Mouse (Mus musculus) intestine, postnatal 0 days (tissue): ENCODE data around the gene Asic3. TPM values are rescaled to one million over a fixed set of nuclear protein-coding genes. Genes with fewer than 3 reads are reported as not detected.

Experiments used
- ATAC-seq: fragments of 200-750 bp; cut with Nextera tagmentation; 2 replicates; pipeline ENCODE4 v1.8.0; 2017; ENCODE audit warnings: mild to moderate bottlenecking, moderate TSS enrichment, moderate library complexity
- H3K27ac ChIP-seq: fragments of 300-500 bp; sonication (generic); 2 replicates; pipeline ENCODE4 v1.5.1; 2014; ENCODE audit warnings: mild to moderate bottlenecking, low read depth, low read length, moderate library complexity
- H3K27me3 ChIP-seq: fragments of 300-500 bp; sonication (generic); replicated peaks from 2 replicates; pipeline ENCODE4 v1.6.1; 2014; ENCODE audit warnings: low read length, mixed read lengths; ENCODE audit not compliant: control insufficient read depth, insufficient read depth
- H3K36me3 ChIP-seq: fragments of 300-500 bp; sonication (generic); 2 replicates; pipeline ENCODE4 v1.6.1; 2014; ENCODE audit warnings: mild to moderate bottlenecking, moderate library complexity; ENCODE audit not compliant: control insufficient read depth, insufficient read depth
- H3K4me1 ChIP-seq: fragments of 300-500 bp; sonication (generic); replicated peaks from 2 replicates; pipeline ENCODE4 v1.6.1; 2014; ENCODE audit warnings: antibody characterized with exemption, low read length, mixed read lengths; ENCODE audit not compliant: control insufficient read depth, insufficient read depth
- H3K4me2 ChIP-seq: fragments of 300-500 bp; sonication (generic); replicated peaks from 2 replicates; pipeline ENCODE4 v1.6.1; 2014; ENCODE audit warnings: low read depth, mild to moderate bottlenecking, moderate library complexity
- H3K4me3 ChIP-seq: fragments of 300-500 bp; sonication (generic); 2 replicates; pipeline ENCODE4 v1.5.1; 2014; ENCODE audit warnings: low read depth, low read length
- H3K9ac ChIP-seq: fragments of 300-500 bp; sonication (generic); 2 replicates; pipeline ENCODE4 v1.6.1; 2014; ENCODE audit warnings: mild to moderate bottlenecking, low read depth, low read length
- H3K9me3 ChIP-seq: fragments of 300-500 bp; sonication (generic); 2 replicates; pipeline ENCODE4 v1.6.1; 2016; ENCODE audit warnings: mixed run types; ENCODE audit not compliant: control insufficient read depth
- CTCF ChIP-seq: sonication (generic); IDR thresholded peaks from 2 replicates; pipeline ENCODE4 v1.5.1; 2016; ENCODE audit warnings: low read depth, mild to moderate bottlenecking, control low read depth, antibody characterized with exemption, moderate library complexity
- WGBS: fragments of 180-500 bp; shearing (Covaris S2); extraction: QIAGEN DNeasy Blood & Tissue Kit; methylation state at CpG from one replicate; pipeline ENCODE4 v1.1.7; 2014; 5-methylcytosine and 5-hydroxymethylcytosine counted together
- polyA plus RNA-seq: library from polyadenylated mRNA; unstranded; fragments of >200 nt; fragmentation: Nextera tagmentation; extraction: Ambion mirVana; gene quantifications from 2 replicates; pipeline ENCODE4 v1.2.1, GENCODE M21; 2015

Asic3 gene
- polyA plus RNA-seq, 1 experiment from 2014 or later, result 0.08 TPM

DNA sequence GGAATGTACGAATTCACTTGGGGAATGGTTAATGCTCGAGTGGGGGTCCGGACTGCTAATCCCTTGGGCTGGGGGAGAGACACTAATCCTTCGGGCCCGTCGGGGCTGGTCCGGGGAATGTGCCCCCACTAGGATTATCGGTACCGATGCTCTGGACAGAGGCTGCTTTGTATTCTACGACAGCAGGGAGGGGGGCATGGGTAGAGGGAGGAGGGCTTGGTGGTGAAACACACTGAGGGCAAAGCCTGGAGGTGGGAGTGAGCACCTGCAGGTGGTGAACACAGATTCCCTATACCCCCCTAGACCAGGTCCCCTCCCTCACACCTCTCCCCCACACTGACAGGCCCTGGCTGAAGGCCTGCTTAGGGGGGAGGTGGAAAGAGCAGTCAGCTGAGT lies 12.8 kb downstream of the Asic3 start:
- TF ChIP-seq CTCF, result 0 out of 2 replicates have a peak, but pooled peaks have one; percentile 7
- ATAC-seq, result no peak
- H3K9ac ChIP-seq, result peak overlapping the region; percentile 63
- H3K36me3 ChIP-seq, result peaks cover 21% of the 10 kb centered on the region
- peak overlapping the region; percentile 84 for H3K4me2 ChIP-seq
- WGBS, result 2% methylated on average over 10 of the region's 10 CpGs
- peak overlapping the region; percentile 75 for H3K4me3 ChIP-seq
- peaks cover 10% of the 10 kb centered on the region for H3K4me1 ChIP-seq
- H3K27me3 ChIP-seq, result no peaks in the 10 kb centered on the region
- H3K9me3 ChIP-seq, result no peaks in the 10 kb centered on the region
- H3K27ac ChIP-seq, result peak overlapping the region; percentile 88; the same call in 1 of the 2 replicates

DNA sequence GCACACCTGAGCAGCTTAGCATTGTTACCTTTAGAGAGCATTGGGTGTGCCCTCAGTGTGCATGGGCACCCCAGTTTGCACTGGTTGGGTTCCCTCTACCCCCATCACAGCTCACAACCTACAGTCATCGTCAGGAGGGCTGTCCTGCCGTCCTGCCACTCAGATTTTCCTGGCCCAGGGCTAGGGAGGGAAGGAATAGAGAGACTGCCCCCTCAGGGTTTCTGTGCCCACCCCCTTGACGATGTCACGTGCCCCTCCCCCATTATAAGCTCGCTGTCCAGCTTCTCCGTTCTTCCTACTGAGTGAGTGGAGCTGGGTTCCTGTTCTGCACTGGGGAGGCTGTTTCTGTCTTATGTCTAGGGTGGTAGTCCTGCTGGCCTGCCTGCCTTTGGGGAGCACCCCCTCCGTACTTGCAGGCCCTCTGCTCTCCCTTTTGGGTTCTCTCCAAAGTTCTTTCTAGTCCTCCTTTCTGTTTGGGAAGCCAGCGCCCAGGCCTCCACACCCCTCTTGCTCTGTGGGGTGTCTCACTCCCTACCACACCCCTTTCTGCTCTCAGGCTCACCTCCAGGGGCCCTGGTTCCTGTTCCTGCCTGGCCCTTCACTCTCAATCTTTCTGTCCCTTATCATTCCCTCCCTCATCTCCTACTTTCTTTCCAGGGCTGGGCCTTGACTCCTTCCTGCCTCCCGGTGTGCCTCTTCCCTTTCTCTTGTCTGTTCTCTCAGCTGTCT lies 13.5 kb downstream of the Asic3 start:
- Histone ChIP-seq H3K27me3 (no peaks in the 10 kb centered on the region), H3K9me3 (no peaks in the 10 kb centered on the region), H3K27ac (peak overlapping the region; percentile 88), H3K4me1 (peaks cover 10% of the 10 kb centered on the region), H3K36me3 (peaks cover 24% of the 10 kb centered on the region), H3K9ac (peak overlapping the region; percentile 63; the same call in 1 of the 2 replicates), H3K4me3 (peak overlapping the region; percentile 75), H3K4me2 (peak overlapping the region; percentile 84)
- 5% methylated on average over 9 of the region's 9 CpGs for WGBS
- ATAC-seq, result no peak
- TF ChIP-seq CTCF, result no peak

- peak; percentile 14; the same call in 1 of the 2 replicates for TF ChIP-seq CTCF
- WGBS, result 24% methylated on average over 12 of the region's 12 CpGs
- no peaks in the 10 kb centered on the region for H3K9me3 ChIP-seq
- H3K9ac ChIP-seq, result peak overlapping the region; percentile 27; the same call in 1 of the 2 replicates
- H3K27ac ChIP-seq, result peak overlapping the region; percentile 88
- H3K36me3 ChIP-seq, result peaks cover 30% of the 10 kb centered on the region
- H3K27me3 ChIP-seq, result no peaks in the 10 kb centered on the region
- peak overlapping the region; percentile 84 for H3K4me2 ChIP-seq
- peak overlapping the region; percentile 75 for H3K4me3 ChIP-seq
- peaks cover 10% of the 10 kb centered on the region for H3K4me1 ChIP-seq
- ATAC-seq, result peak; percentile 16
Observed at GRCm38 (mm10) chr5:24427285-24427633, 14.1 kb downstream of the Asic3 start.

- TF ChIP-seq CTCF, result no peak
- peak overlapping the region; percentile 54 for H3K9ac ChIP-seq
- peak overlapping the region; percentile 84 for H3K4me2 ChIP-seq
- H3K27me3 ChIP-seq, result no peaks in the 10 kb centered on the region
- peak overlapping the region; percentile 75 for H3K4me3 ChIP-seq
- ATAC-seq, result peak; percentile 60
- H3K27ac ChIP-seq, result peak overlapping the region; percentile 88
- H3K36me3 ChIP-seq, result peaks cover 37% of the 10 kb centered on the region
- H3K4me1 ChIP-seq, result peaks cover 10% of the 10 kb centered on the region
- no peaks in the 10 kb centered on the region for H3K9me3 ChIP-seq
- 8% methylated on average over 15 of the region's 15 CpGs for WGBS
Observed at GRCm38 (mm10) chr5:24427981-24428402, 14.8 kb downstream of the Asic3 start.

- H3K9ac ChIP-seq, result peak overlapping the region; percentile 54
- WGBS, result 17% methylated on average over 9 of the region's 9 CpGs
Observed at GRCm38 (mm10) chr5:24428596-24428995, 15.4 kb downstream of the Asic3 start.

GRCm38 (mm10) chr5:24433993-24434392 lies 20.8 kb downstream of the Asic3 start:
- no peaks in the 10 kb centered on the region for H3K4me1 ChIP-seq
- H3K4me2 ChIP-seq, result no peak overlapping the region
- no peak overlapping the region for H3K9ac ChIP-seq
- TF ChIP-seq CTCF, result no peak
- no peak for ATAC-seq
- 93% methylated on average over 8 of the region's 8 CpGs for WGBS
- no peaks in the 10 kb centered on the region for H3K9me3 ChIP-seq
- H3K36me3 ChIP-seq, result peaks cover 89% of the 10 kb centered on the region
- H3K4me3 ChIP-seq, result no peak overlapping the region
- no peaks in the 10 kb centered on the region for H3K27me3 ChIP-seq
- no peak overlapping the region for H3K27ac ChIP-seq

More at GRCm38 (mm10) chr5:24428596-24428995, 15.4 kb downstream of the Asic3 start:
- H3K27me3 ChIP-seq, result no peaks in the 10 kb centered on the region
- H3K4me3 ChIP-seq, result peak overlapping the region; percentile 44
- no peak for TF ChIP-seq CTCF
- peaks cover 10% of the 10 kb centered on the region for H3K4me1 ChIP-seq
- no peaks in the 10 kb centered on the region for H3K9me3 ChIP-seq
- H3K36me3 ChIP-seq, result peaks cover 43% of the 10 kb centered on the region
- no peak for ATAC-seq
- H3K27ac ChIP-seq, result peak overlapping the region; percentile 88
- peak overlapping the region; percentile 84 for H3K4me2 ChIP-seq
